Mouse (Mus musculus) cerebellum, adult (tissue): ENCODE measurements around the gene Pi4k2a.
"Not testable (repeated sequence)": the region's sequence is repeated elsewhere in the genome, so short reads cannot be mapped to it uniquely, and the experiment has no call there.

Experiments
- ATAC-seq: cut with Nextera tagmentation; 2 replicates; pipeline ENCODE4 v1.9.2; 2017; ENCODE audit warnings: mild to moderate bottlenecking, moderate library complexity, mixed read lengths; ENCODE audit not compliant: insufficient number of reproducible peaks, low FRiP score, low TSS enrichment

The Pi4k2a gene

DNA sequence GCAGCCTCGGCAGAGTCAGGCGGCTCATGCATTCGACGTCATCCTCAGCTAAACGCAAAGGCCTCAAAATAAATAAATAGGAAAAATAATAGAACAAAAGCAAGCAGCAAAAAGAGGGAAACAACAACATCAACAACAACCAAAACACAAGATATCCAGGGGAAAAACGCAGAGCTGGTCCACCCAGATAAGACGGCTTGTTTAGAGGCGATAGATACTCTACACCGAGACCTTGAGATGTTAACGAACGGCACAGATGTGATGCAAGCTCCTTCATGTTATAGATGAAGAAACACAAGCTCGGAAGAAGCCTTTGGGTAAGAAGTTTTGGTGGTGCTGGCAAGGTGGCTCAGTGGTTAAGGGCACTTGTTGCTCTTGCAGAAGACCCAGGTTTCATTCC lies 11.3 kb upstream of the Pi4k2a start:
- ATAC-seq, result no peak

DNA sequence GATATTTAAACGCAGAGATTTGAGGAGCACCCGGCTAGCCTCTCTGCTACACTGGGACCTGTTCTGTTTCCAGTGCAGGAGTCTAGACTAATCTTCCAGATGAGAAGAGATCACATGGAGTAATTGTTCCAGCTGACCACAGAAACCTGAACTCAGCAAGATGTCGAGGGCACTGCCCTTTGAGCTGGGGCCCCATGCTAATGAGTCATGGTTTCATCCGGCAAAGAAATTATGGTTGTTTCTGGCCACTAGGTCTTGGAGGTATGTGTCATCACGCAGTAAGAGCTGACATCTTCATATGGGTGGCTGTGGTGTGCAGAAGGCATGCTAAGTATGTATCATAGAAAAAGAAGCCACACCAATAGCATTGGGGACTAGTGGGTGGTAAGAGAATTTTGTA lies 10.3 kb upstream of the Pi4k2a start:
- ATAC-seq, result no peak

DNA sequence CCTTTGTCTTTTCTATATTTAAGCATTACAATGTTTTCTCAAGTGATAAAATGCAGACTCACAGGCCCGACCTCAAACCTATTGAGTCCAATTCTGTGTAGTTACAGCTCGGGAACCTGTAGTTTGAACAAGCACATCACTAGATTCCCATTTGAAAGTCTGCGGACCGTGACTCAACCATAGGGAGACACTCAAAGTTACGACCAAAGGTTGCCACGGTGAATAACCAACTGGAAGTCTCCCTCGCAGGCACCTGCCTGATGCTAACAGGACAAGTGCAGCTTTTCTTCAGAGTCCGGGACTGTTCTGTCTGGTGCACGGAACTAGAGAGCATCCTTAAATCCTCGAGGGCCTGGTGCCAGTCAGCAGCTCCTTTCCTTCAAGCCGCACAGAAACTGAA lies 9.8 kb upstream of the Pi4k2a start:
- no peak for ATAC-seq

GRCm38 (mm10) chr19:42081613-42082012 lies 8.7 kb upstream of the Pi4k2a start:
- ATAC-seq, result not testable (repeated sequence)

GRCm38 (mm10) chr19:42085690-42086089 lies 4.6 kb upstream of the Pi4k2a start:
- ATAC-seq, result no peak

GRCm38 (mm10) chr19:42086166-42086565 lies 4.1 kb upstream of the Pi4k2a start, which contains the start of gene Morn4:
TSS of gene Morn4 (minus strand) at chr19:42086357.
- peak; percentile 85 for ATAC-seq

DNA sequence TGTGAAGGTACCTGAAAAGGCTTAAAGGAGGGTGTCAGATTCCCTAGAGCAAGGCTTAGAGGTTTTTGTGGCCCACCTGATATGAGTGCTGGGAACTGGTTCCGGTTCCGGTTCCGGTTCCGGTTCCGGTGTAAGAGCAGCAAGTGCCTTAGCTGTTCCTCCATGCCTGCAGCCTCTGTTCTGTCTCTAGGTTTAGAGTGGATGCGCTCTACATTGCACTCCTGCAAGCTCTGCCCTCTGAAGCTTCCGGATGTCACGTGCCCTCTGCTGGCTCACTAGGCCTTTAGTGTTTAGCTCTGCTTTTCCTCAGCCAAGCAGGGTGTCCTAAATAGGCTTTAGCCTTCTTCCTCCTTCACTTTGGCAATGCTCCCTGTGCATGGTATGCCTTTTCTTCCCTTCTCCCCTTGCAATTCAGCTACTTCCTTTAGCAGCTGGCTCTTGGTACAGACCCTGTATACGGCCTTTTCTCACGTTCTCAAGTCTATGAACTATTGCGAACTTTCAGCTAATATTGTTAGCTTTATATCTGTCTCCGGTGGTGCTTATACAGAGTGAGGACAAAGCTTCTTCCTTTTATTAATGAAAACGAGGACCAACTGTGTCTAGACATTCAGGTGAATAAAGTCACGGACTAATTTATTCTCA lies 1.0 kb upstream of the Pi4k2a start:
- no peak for ATAC-seq

DNA sequence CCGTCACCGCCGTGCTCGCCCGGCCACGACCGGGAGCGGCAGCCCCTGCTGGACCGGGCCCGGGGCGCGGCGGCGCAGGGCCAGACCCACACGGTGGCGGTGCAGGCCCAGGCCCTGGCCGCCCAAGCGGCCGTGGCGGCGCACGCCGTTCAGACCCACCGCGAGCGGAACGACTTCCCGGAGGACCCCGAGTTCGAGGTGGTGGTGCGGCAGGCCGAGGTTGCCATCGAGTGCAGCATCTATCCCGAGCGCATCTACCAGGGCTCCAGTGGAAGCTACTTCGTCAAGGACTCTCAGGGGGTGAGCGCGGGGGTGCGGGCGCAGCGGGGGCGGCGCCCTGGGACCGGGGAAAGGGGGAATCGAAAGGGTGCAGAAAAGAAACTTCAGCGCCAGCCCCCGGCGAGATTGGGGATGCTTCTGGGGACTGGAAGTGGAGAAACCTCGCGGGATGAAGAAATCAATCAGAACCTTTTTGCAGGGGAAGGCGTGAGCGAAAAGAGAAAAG lies 419 bp downstream of the Pi4k2a start:
- no peak for ATAC-seq

DNA sequence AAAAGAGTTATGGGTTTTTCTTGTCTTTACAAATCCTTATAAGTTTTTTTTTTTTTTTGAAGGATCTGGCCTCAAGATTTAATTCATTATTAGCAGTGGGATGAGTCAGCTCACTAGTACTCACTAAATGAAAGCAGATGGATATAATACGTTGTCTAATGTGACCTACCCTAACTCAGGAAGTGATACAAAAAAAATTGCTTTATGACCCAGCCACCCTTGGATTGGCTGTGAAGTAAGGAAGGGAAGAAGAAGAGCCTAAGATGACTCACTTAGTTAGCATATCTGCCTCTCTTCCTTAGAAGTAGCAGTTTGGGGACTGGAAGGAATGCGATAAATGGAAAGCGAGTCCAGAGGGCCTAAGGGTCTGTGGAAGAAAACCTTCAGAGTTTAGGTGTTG lies 9.1 kb downstream of the Pi4k2a start:
- ATAC-seq, result no peak

GRCm38 (mm10) chr19:42104681-42105080 lies 14.4 kb downstream of the Pi4k2a start:
- ATAC-seq, result no peak

DNA sequence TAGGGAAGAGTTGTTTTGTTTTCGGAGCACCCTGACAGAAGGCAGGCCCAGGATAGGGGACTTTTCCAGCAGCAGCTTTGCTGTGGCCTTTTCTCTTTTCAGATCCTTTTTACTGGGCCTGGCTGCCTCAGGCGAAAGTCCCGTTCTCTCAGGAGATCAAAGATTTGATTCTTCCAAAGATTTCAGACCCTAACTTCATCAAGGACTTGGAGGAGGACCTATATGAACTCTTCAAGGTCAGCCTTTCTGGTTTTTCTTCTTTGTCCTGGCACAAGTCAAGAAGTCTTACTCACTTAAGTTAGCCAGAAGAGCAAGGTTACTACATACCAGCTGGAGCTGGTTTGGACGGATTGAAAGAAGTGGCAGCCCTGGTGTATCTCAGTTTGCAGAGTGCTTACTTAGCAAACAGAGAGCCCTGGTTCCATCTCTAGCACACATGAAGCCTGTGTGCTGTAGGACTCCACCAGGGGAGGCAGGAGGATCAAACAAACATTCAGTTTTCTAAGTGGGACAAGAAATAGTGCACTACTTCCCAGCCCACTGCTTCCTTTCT lies 25.6 kb downstream of the Pi4k2a start:
- ATAC-seq, result no peak

DNA sequence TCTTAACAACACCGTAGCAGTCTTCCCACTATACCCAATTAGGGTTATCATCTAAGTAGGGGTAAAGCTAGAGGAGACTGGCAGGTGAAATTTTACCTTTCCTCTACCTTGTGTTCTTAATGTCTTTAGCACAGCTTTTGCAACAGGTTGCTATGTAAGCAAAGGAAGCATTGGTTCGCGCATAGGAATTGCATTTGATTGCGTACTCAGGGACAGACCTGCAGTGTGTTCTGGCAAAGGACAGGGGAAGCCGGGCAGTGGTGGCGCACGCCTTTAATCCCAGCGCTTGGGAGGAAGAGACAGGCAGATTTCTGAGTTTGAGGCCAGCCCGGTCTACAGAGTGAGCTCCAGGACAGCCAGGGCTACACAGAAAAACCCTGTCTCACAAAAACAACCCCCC lies 27.9 kb downstream of the Pi4k2a start:
- no peak for ATAC-seq

- ATAC-seq, result no peak
Observed at GRCm38 (mm10) chr19:42118596-42118995, 28.3 kb downstream of the Pi4k2a start.

DNA sequence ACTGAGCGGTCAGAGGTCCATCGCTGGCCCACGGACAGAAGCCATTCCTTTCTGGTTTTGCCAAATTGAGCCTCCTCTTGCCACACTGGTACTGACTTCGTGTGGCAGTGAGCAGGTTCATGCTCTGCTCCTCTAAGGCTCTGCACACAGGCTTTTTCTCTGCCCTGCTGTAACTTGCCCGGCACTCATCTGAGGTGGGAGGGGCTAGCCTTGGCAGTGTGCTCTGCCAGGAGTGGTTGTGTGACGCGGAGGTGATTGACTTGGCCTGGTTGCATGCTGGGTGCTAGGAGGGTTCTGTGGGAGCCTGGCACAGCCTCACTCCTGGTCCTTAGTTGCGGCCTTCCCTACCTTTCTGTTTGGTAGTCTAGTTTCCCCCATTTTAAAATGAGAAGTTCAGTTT lies 30.2 kb downstream of the Pi4k2a start:
- ATAC-seq, result no peak

- no peak for ATAC-seq
Observed at GRCm38 (mm10) chr19:42124684-42125083, 34.4 kb downstream of the Pi4k2a start.

- ATAC-seq, result no peak
Observed at GRCm38 (mm10) chr19:42125501-42126218, 35.4 kb downstream of the Pi4k2a start.

DNA sequence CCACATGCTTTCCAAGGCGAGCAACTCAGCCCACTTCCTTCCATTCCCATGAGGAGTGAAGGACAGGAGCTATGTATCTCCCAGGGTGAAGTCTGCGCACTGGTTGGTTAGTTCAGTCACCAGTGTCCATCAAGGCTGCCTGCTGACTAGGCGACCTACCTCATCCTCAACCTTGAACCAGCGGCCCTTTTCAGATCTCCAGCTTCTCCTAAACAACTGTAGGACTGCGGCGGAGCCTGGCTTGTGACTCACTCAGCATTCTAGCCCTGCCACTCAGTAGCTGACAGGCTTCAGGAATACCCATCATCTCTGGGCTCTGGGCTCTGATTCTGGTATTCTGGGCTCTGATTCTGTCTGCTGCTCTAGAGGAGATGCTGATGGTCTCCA lies 35.9 kb downstream of the Pi4k2a start:
- ATAC-seq, result no peak

DNA sequence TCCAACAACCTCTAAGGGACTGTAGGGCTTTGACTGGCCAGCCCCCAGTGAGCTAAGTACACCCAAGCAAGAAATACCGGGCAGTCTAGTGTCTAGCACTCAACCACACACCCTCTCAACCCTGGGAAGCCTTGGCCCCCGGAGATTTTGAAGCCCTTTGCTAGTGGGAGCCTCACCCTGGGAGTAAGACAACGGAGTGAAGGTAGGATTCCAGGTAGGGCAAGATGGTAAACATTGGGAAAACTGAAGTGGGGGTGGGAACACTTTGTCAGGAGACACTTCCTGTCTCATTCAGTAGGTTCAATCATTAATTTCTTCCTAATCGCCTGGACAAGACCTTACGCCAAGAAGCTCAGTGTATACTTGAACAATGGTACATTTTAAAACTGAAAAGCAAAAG lies 36.8 kb downstream of the Pi4k2a start:
- no peak for ATAC-seq

- ATAC-seq, result no peak
Observed at GRCm38 (mm10) chr19:42128052-42128740, 37.9 kb downstream of the Pi4k2a start.

DNA sequence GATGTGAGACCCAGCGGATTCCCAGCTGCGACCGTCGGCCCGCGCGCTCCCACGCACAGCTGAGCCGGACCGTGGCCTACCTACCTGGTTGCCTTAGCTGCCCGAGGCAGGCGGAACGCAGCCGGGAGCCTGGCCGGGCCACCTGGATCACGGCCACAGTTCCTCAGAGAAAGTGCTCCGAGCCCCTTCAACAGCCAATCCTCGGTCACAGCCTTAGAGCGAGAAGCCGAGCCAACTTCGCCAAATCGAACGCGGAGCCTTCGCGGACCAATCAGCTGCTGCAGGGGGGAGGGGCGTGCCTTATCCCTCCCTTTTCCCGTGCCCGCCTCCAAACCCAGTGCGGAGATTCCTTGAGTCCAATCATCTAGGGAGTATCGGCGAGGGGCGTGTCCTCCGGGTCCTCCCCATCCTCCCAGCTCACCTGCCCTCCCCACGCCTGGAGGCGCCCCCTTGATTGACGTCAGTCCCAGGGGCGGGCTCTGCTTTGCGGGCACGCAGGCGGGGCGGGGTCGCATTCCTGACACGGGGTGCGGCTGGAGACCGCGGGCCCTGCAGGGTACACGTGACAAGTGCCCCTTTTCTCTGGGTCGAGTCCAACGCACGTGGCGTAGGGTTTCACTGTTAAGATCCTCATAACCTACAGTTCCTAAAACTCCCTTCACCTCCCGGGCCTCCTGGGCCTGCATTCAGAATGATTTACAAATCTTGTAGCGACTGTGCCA lies 38.7 kb downstream of the Pi4k2a start, which contains the start of gene Avpi1:
TSS of gene Avpi1 (minus strand) at position 273 of the 722 bp plus-strand sequence.
- peak; percentile 89 for ATAC-seq
